Mouse (Mus musculus): ENCODE measurements around the gene Porcn.

- TF ChIP-seq E2F4 (IDR thresholded peaks at IDR 0.05; ENCODE audit: insufficient read depth): no peak
- no peak for TF ChIP-seq MAX (IDR thresholded peaks at IDR 0.05; ENCODE audit: low read depth)
- no peak for TF ChIP-seq POLR2A (IDR thresholded peaks at IDR 0.05; ENCODE audit: insufficient read length, low read depth)
- no peak for TF ChIP-seq TCF12 (IDR thresholded peaks at IDR 0.05; ENCODE audit: insufficient read depth, poor library complexity, severe bottlenecking)
- no peak for TF ChIP-seq MYOD1 (IDR thresholded peaks at IDR 0.05; ENCODE audit: control insufficient read depth in 1 of 3, insufficient read length in 2 of 3, low read depth in 2 of 3)
- no peak for TF ChIP-seq SRF (IDR thresholded peaks at IDR 0.05; ENCODE audit: control insufficient read depth, insufficient read length, low read depth)
These were observed 899 bp upstream of the Porcn start for GRCm38 (mm10) chrX:8207224-8207623.

All from myocyte (in vitro differentiated cells).